Mouse (Mus musculus) intestine, embryonic 16.5 days (tissue): ENCODE data around the gene Stxbp4. TPM values are rescaled to one million over a fixed set of nuclear protein-coding genes. Genes with fewer than 3 reads are reported as not detected.

ENCODE experiments used
- ATAC-seq: fragments of 200-750 bp; cut with Nextera tagmentation; 2 replicates; pipeline ENCODE4 v1.8.0; 2017; ENCODE audit warnings: moderate TSS enrichment, moderate library complexity
- H3K27ac ChIP-seq: fragments of 300-500 bp; sonication (generic); 2 replicates; pipeline ENCODE4 v1.5.1; 2014; ENCODE audit warnings: mild to moderate bottlenecking, low read length
- H3K27me3 ChIP-seq: fragments of 300-500 bp; sonication (generic); replicated peaks from 2 replicates; pipeline ENCODE4 v1.6.1; 2014; ENCODE audit warnings: low read length, control low read depth, mixed read lengths; ENCODE audit not compliant: control insufficient read depth, insufficient read depth
- H3K36me3 ChIP-seq: fragments of 300-500 bp; sonication (generic); 2 replicates; pipeline ENCODE4 v1.6.1; 2014; ENCODE audit warnings: low read length, control low read depth; ENCODE audit not compliant: control insufficient read depth, insufficient read depth
- H3K4me1 ChIP-seq: fragments of 300-500 bp; sonication (generic); 2 replicates; pipeline ENCODE4 v1.6.1; 2014; ENCODE audit warnings: low read length, control low read depth, mixed read lengths; ENCODE audit not compliant: control insufficient read depth, insufficient read depth
- H3K4me2 ChIP-seq: fragments of 300-500 bp; sonication (generic); 2 replicates; pipeline ENCODE4 v1.6.1; 2014; ENCODE audit warnings: low read depth, low read length, control low read depth
- H3K4me3 ChIP-seq: fragments of 300-500 bp; sonication (generic); 2 replicates; pipeline ENCODE4 v1.5.1; 2014; ENCODE audit warnings: mild to moderate bottlenecking, low read length
- H3K9ac ChIP-seq: fragments of 300-500 bp; sonication (generic); 2 replicates; pipeline ENCODE4 v1.6.1; 2014; ENCODE audit warnings: low read depth, low read length
- H3K9me3 ChIP-seq: fragments of 300-500 bp; sonication (generic); 2 replicates; pipeline ENCODE4 v1.6.1; 2016; ENCODE audit warnings: low read length, control low read depth; ENCODE audit not compliant: control insufficient read depth
- WGBS: fragments of 180-500 bp; shearing (Covaris S2); extraction: QIAGEN DNeasy Blood & Tissue Kit; methylation state at CpG from one replicate; pipeline ENCODE4 v1.1.7; 2014; 5-methylcytosine and 5-hydroxymethylcytosine counted together
- polyA plus RNA-seq: library from polyadenylated mRNA; unstranded; fragments of >200 nt; fragmentation: Nextera tagmentation; extraction: Ambion mirVana; gene quantifications from 2 replicates; pipeline ENCODE4 v1.2.1, GENCODE M21; 2015

The Stxbp4 gene
- polyA plus RNA-seq, 1 experiment from 2014 or later: 11.5 TPM

DNA sequence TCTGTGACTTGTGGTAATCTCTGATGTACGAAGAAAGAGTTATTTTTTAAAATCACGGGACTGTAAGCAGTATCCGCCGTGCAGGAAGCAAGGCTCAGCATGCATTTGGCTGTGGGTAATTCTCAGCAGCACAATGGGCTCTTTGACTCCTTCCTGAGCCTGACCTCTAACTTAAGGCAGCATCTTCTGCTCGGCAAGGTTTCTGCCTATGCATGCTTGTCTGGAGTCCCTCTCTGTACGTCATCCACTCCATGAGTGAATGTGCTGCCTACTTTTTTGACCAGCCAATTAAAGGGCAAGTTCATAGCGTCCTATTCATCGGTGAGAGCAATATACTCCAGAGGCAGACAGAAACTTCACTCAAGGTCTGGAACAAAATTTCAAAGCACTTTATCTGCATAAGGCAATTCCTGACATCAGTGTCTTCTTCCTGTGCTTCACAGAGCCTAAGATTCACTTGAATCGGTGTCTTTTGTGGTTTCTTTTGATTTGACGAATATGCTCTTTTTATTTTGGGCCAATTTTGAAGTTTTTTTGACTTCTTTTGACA lies 173.8 kb downstream of the Stxbp4 start:
- H3K9me3 ChIP-seq: no peaks in the 10 kb centered on the region
- no peak overlapping the region for H3K4me3 ChIP-seq
- H3K4me2 ChIP-seq: no peak overlapping the region
- H3K27me3 ChIP-seq: no peaks in the 10 kb centered on the region
- no peak overlapping the region for H3K9ac ChIP-seq
- ATAC-seq: no peak
- 73% methylated on average over 10 of the region's 10 CpGs for WGBS
- no peak overlapping the region for H3K27ac ChIP-seq
- H3K36me3 ChIP-seq: no peaks in the 10 kb centered on the region
- no peaks in the 10 kb centered on the region for H3K4me1 ChIP-seq

DNA sequence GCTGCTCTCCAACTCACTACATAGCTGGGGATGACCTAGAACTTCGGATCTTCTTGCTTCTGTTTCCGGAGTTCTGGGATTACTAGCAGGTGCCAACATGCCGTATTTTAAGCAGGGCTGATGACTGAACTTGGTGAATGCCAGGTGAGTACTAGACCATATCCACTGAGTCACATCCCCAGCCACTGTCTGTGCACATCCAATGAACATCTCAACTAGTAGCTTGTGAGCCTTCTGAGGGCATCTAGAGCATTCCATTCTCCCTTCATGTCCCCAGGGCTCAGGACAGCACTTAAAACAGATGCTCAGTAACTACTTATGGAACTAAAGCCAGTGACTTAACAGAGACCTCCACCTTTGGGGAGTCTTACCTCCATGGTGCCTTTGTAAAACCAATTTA lies 177.4 kb downstream of the Stxbp4 start:
- no peaks in the 10 kb centered on the region for H3K27me3 ChIP-seq
- 91% methylated on average over 3 of the region's 3 CpGs for WGBS
- no peaks in the 10 kb centered on the region for H3K9me3 ChIP-seq
- H3K9ac ChIP-seq: no peak overlapping the region
- H3K4me2 ChIP-seq: no peak overlapping the region
- no peaks in the 10 kb centered on the region for H3K4me1 ChIP-seq
- H3K4me3 ChIP-seq: no peak overlapping the region
- no peaks in the 10 kb centered on the region for H3K36me3 ChIP-seq
- ATAC-seq: no peak
- H3K27ac ChIP-seq: no peak overlapping the region

DNA sequence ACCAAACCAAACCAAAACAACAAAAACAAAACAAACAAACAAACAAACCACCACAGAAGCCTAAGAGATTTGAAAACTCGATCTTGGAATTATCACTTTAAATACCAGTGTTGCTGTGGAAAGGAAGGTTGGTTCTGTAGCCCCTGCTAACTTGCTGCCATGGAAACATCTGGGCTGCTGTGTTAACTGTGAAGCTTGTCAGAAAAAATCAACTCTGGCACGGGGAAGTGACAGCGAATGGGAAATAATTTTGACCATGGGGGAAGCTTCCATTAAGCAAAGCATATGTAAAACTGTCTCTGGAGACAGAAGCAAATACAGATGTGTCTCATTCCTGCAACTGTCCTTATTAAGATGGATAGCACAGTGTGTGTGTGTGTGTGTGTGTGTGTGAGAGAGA lies 185.8 kb downstream of the Stxbp4 start:
- Histone ChIP-seq H3K9me3 (no peaks in the 10 kb centered on the region), H3K27me3 (no peaks in the 10 kb centered on the region), H3K9ac (no peak overlapping the region), H3K36me3 (no peaks in the 10 kb centered on the region), H3K4me2 (no peak overlapping the region), H3K4me1 (no peaks in the 10 kb centered on the region), H3K4me3 (no peak overlapping the region), H3K27ac (no peak overlapping the region)
- no peak for ATAC-seq
- WGBS: 50% methylated on average over 3 of the region's 3 CpGs

DNA sequence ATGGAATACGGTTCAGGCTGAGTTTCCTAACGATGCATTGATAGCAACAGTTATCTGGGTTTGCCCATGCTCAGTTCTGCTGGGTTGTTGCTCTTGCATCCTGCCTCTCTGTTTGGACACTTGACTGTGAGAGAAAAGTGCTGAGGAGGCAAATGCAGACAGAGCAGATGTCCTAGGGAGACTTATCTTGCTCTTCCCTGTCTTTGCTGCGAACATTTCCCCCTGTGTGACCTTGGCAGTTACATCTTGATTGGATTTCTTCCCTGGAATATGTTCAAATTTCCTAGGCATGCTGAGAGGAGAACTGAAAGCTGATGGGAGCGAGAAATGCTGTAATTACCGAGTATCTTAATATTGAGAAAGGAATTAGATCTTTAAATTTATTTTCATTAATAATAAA lies 186.4 kb downstream of the Stxbp4 start:
- Histone ChIP-seq H3K9me3 (no peaks in the 10 kb centered on the region), H3K9ac (no peak overlapping the region), H3K4me3 (no peak overlapping the region), H3K4me2 (no peak overlapping the region), H3K27ac (no peak overlapping the region), H3K36me3 (no peaks in the 10 kb centered on the region), H3K4me1 (no peaks in the 10 kb centered on the region), H3K27me3 (no peaks in the 10 kb centered on the region)
- WGBS: 63% methylated on average over 5 of the region's 5 CpGs
- no peak for ATAC-seq

DNA sequence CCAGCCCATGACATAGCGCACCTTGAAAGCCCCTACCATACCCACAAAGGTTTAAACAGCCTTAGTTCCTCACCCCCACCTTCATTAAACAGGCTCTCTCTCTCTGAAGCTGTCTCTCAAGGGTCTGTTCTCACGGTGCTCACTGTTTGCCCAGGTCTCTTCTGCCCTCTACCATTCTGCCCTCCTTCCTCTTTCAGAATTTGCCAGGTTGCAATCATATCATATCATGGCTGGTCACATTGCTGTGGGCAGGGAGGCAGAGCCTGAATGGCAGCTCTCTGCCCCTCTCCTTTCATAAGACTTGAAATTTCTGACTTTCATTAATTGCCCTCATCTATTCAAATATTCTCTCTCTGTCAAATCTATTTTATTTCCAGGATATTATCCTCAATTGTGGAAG lies 195.4 kb downstream of the Stxbp4 start:
- Histone ChIP-seq H3K9me3 (no peaks in the 10 kb centered on the region), H3K4me1 (no peaks in the 10 kb centered on the region), H3K9ac (no peak overlapping the region), H3K36me3 (no peaks in the 10 kb centered on the region), H3K4me3 (no peak overlapping the region), H3K27ac (no peak overlapping the region), H3K4me2 (no peak overlapping the region), H3K27me3 (no peaks in the 10 kb centered on the region)
- no peak for ATAC-seq
- WGBS: 77% methylated on average over 2 of the region's 2 CpGs

DNA sequence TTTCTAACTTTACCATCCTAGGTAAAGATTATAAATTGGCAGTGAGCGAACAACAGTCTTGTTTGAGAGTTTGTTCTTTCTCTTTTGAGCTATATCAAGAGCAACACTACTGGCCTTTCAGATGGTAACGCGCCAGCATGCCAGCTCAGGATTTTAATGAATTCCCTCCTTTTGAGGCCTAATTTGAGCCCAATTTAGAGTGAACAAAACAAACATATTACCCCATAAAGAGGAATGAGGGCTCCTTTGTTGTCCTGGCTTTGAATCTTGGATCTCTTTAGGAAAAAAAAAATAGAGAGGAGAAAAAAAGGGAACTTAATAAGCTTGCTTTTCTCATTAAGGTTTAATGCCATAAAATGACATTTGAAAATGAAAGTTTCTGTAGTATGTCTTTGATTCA lies 197.0 kb downstream of the Stxbp4 start:
- Histone ChIP-seq H3K4me3 (no peak overlapping the region), H3K27ac (no peak overlapping the region), H3K27me3 (no peaks in the 10 kb centered on the region), H3K36me3 (no peaks in the 10 kb centered on the region), H3K9me3 (no peaks in the 10 kb centered on the region), H3K9ac (no peak overlapping the region), H3K4me1 (no peaks in the 10 kb centered on the region), H3K4me2 (no peak overlapping the region)
- no peak for ATAC-seq
- WGBS: 77% methylated on average over 3 of the region's 3 CpGs

DNA sequence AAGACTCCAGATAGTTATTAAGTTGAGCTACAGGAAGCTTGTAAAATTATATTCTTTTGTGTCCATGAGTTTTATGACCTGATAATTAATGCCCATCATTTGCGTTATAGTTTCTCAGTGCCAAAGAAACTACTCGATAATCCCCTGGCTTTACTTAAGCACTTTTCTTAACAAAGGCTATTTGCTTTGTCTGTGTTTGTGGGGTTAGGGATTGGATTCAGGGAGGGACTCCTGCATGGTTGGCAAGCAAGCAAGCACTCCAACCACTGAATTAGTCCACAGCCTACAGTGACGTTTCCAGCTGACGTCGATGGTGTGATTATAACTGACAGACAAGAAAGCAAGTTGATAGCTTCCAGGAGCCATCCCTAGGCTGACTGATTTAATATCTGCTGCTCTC lies 199.1 kb downstream of the Stxbp4 start:
- WGBS: 56% methylated on average over 5 of the region's 5 CpGs
- Histone ChIP-seq H3K9me3 (no peaks in the 10 kb centered on the region), H3K36me3 (no peaks in the 10 kb centered on the region), H3K4me2 (no peak overlapping the region), H3K9ac (no peak overlapping the region), H3K4me1 (no peaks in the 10 kb centered on the region), H3K4me3 (no peak overlapping the region), H3K27me3 (no peaks in the 10 kb centered on the region), H3K27ac (no peak overlapping the region)
- no peak for ATAC-seq

Other genes with a start within 250 kb of the Stxbp4 start
- 0.79 and 2.1 TPM in 2 replicates for gene Hlf, start 247.2 kb downstream of the Stxbp4 start, polyA plus RNA-seq
- 24.2 and 25.9 TPM in 2 replicates for gene Cox11, start 89 bp upstream of the Stxbp4 start, polyA plus RNA-seq
- 65.6 and 67.6 TPM in 2 replicates for gene Tom1l1, start 50.3 kb upstream of the Stxbp4 start, polyA plus RNA-seq